Mouse (Mus musculus): ENCODE data around the gene Bcam.
"Not testable (repeated sequence)": the region's sequence is repeated elsewhere in the genome, so short reads cannot be mapped to it uniquely, and the experiment has no call there.

Gene Bcam

DNA sequence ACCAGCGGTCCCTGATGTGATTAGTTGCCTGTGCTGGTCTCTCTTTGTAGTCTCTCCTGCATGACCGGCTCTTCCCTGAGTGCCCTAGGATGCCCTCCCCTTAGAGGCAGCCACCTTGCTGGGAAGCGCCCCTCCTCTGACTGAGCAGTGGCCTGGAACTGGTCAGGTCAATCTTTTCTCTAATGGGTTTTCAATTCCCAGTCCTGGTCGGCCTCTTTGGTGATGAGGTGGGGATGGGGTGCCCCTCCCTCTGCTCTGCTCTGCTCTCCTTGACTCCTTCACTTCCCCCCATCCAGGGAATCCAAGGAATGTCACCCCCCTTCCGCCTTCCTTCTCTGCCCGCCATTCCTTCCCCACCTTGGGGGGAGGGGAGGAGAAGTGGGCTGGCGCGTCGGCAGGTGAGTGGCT lies at the start of gene Bcam:
Gene Bcam (minus strand): TSS at position 33 of the 408 bp plus-strand sequence.
- no peak for DNase-seq

GRCm38 (mm10) chr7:19818875-19819274 lies 48.1 kb upstream of the Bcam start:
- DNase-seq, result no peak

DNA sequence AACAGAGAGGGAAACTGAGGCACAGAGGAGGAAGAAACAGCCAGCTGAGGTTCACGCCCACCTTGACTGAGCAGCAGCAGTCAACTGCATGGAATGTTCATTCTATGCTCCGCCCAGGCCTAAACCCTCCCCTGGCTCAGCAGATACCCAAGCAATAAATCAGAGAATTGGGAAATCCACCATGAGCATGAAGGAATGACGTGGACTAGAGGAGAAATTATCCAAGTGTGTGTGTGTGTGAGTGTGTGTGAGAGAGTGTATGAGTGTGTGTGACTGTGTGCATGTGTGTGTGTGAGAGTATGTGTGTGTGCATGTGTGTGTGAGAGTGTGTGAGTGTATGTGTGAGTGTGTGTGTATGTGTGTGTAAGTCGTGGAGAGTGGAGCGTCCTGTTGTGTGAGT lies 47.6 kb upstream of the Bcam start:
- DNase-seq, result no peak

- DNase-seq, result peak; percentile 40
Measured at GRCm38 (mm10) chr7:19817382-19818105, 46.7 kb upstream of the Bcam start.

GRCm38 (mm10) chr7:19816224-19816771 lies 45.5 kb upstream of the Bcam start:
- peak; percentile 39 for DNase-seq

DNA sequence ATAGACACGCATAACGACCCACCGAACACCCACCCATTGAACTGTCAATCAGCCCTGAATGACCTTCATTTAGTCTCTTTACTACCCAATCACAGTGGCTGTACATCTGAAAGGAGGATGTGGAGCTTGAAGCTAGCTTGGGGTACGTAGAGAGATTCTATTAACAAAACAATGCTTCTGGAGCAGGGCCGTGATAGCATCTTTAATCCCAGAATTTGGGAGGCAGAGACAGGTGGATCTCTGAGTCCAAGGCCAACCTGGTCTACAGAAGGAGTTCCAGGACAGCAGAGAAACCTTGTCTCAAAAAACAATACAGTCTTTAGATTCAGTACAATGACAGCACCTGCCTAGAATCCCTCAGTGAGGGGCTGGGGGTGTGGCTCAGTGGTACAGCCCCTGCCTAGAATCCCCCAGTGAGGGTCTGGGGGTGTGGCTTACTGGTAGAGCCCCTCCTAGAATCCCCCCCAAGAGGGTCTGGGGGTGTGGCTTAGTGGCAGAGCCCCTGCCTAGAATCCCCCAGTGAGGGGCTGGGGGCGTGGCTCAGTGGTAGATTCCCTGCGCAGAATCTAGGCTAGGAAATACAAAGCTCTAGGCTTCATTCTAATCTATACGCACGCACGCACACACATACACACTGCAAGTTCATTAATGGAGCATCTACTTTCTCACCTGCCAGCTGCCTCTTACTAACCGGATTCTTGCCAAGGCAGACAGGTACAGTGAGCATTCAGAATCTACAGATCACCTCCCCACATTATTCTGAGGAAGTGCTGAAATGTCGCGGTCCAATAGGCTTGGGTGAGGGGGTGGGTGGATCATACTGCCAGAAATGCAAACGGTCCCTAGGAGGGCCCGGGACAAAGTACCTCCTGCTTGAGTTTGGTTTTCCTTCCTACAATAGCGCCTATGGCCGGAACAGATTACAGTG lies 44.7 kb upstream of the Bcam start:
- DNase-seq, result no peak

GRCm38 (mm10) chr7:19813579-19814122 lies 42.8 kb upstream of the Bcam start:
- DNase-seq, result no peak

DNA sequence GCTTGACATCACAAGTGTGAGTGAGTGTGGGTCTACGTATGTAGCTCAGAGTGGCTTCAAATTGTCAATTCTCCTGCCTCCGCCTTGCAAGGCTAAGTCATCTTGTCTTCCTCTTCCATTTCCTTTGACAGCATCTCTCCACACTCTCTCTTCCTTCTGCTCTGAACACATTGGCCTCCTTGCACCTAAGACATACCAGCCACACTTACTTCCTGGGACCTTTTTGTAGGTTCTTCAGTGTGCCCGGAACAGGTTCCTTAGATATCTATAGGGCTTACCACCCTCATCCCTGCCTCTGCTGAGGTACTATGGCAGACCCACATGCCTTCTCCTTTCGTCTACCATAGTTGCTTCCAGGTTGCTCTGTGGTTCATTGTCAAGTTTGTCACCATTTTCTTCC lies 42.3 kb upstream of the Bcam start:
- DNase-seq, result no peak

- peak; percentile 24 for DNase-seq
Measured at GRCm38 (mm10) chr7:19811114-19811513, 40.3 kb upstream of the Bcam start.

GRCm38 (mm10) chr7:19809369-19809768 lies 38.6 kb upstream of the Bcam start:
- DNase-seq, result peak; percentile 21

DNA sequence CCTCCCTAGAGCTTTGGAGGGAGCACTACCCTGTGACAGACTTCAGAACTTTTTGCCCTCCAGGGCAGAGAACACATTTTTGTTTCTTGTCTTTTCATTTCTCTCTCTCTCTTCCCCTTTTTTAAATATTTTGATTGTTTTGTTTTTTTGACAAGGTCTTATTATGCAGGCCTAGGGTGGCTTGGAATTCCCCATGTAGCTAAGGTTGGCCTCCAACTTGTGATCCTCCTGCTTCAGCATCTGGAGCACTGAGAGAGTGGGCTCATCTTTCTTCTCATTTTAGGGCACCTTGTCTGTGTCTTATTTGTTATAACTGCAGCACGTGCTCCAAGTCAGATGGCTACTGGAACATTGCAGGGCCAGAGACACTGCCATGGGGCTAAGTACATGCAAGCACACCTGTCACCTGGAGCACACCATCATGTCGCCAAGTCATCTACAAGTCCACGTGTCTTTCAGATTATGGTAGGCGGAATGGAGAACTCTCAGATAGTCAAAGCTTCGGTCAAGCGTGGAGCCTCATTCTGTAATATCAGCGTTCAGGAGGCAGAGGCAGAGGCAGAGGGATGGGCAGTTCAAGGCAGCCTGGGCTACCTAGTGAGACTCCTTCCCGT lies 35.6 kb upstream of the Bcam start:
- no peak for DNase-seq

- DNase-seq, result peak; percentile 39
Measured at GRCm38 (mm10) chr7:19802995-19803394, 32.2 kb upstream of the Bcam start.

DNA sequence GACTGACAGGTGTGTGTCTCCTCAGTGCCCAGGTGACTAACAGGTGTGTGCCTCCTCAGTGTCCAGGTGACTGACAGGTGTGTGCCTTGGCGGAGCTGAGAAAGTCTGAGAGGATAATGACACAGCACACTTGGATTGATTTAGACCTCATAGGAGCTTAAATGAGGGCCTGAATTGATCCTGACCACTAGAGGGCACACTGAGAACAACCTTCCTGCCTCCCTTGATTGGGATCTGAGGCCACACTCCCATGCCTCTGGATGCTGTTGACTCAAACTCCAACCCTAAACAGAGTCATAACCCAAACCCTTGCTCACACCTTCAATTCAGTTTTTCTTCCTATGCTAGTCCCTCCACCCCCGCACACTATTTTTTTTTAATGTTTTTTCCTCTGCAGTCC lies 29.9 kb upstream of the Bcam start:
- peak; percentile 35 for DNase-seq

- DNase-seq, result peak; percentile 46
Measured at GRCm38 (mm10) chr7:19796697-19797588, 26.1 kb upstream of the Bcam start, which contains the start of gene Cblc. Gene Cblc (minus strand): TSS chr7:19796809.

- no peak for DNase-seq
Measured at GRCm38 (mm10) chr7:19796254-19796653, 25.4 kb upstream of the Bcam start.

DNA sequence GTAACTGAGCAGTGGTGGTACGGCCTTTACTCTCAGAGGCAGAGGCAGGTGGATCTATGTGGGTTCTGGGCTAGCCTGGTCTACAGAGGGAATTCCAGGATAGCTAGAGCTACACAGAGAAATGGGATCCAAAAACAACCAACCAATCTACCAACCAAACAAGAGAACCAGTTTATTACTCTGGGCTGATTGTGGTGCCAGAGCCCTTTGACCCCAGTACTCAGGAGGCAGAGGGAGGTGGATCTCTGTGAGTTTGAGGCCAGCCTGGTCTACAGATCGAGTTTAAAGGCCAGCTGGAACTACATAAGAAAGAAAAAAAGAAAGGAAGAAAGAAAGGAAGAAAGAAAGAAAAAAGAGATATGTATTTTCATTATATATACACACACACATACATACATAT lies 24.4 kb upstream of the Bcam start:
- no peak for DNase-seq

GRCm38 (mm10) chr7:19792701-19793630 lies 22.1 kb upstream of the Bcam start:
- DNase-seq, result no peak

DNA sequence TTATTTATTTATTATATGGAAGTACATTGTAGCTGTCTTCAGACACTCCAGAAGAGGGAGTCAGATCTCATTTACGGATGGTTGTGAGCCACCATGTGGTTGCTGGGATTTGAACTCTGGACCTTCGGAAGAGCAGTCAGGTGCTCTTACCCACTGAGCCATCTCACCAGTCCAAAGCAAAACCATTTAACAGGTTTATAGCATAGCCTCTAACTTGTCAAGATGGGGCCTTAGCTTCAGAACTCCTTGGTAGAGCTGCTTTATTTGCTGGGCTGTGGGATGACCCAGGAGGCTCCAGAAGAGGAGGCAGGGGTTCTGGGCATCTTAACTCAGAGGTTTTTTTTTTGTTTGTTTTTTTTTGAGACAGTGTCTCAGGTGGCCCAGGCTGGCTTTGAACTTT lies 20.7 kb upstream of the Bcam start:
- not testable (repeated sequence) for DNase-seq

DNA sequence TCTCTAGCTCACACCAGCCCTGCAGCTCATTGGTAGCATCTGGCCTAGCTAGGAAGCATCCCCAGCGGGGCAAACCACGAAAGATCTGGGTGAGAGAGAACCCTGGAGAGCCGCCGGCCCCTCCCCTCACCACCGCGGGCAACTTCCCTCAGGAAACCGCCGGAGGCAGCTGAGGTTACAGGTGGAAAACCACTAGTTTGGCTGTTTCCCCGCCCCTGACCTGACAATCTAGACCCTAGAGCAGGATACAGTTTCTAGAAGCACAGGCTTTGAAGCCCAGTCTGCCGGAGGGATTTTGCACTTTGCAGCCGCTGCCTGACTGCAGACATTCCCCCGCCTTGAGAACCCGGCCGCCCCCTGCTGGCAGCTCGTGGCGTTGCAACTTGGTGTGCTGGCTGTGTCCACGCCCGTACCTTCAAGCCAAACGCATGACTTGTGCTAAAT lies 19.1 kb upstream of the Bcam start:
- peak; percentile 82 for DNase-seq

DNA sequence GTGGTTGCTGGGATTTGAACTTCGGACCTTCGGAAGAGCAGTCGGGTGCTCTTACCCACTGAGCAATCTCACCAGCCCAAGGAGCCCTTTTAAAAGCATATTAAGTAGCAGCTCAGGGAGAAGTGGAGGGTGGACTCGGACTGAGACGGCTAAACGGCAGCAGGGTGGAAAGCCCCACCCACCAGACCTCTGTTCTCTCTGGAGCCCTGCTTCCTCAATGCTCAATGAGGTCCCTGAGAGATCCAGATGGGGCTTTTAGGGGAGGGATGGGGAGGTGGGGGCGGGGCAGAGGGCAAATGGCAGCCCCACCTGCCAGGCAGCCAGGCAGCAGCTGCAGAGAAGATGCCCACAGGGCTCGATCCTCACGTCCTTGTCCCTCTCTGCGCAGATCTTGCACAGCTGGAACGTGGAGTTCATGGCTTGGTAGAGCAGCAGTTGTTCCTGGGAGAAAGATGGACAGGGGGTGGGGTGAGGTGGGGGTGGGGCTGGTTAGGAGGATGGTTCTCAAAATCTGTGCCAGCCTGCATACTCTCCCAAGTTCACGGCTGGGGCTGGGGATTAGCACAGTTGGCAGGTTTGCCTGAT lies 15.2 kb upstream of the Bcam start:
- no peak for DNase-seq

Measured in right cerebral cortex, adult 18-20 months (tissue).